Mouse (Mus musculus): ENCODE data around the gene Camp. TPM values are rescaled to one million over a fixed set of nuclear protein-coding genes. Genes with fewer than 3 reads are reported as not detected.

The Camp gene
- polyA plus RNA-seq (2017; shearing (Covaris generic)) = not detected

DNA sequence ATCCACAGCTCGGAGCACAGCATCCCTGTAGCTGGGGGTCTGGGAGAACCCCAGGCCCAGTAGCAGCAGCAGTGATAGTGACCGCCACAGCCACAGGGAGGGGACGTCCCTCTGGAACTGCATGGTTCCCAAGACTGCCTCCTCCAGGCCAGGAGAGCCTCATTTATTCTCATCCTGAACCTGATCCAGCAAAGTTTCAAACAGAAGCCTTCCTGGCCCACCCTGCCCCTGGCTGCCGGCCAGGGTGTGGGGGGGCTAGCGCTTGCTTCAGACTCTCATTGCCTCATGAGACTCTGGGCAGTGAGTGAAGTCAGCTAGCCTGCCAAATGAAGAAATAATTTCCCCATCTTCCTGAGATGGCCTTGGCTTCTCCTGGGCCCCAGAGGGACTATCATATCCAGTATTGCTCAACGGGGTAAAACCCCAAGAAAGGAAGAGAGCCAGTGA, at the start of gene Camp:
Camp (minus strand) TSS at position 306 of the 447 bp plus-strand sequence.

GRCm38 (mm10) chr9:109874797-109875691, 25.6 kb upstream of the Camp start, which contains the start of gene Cdc25a:
Gene Cdc25a, plus strand, starts transcription at chr9:109875579.

DNA sequence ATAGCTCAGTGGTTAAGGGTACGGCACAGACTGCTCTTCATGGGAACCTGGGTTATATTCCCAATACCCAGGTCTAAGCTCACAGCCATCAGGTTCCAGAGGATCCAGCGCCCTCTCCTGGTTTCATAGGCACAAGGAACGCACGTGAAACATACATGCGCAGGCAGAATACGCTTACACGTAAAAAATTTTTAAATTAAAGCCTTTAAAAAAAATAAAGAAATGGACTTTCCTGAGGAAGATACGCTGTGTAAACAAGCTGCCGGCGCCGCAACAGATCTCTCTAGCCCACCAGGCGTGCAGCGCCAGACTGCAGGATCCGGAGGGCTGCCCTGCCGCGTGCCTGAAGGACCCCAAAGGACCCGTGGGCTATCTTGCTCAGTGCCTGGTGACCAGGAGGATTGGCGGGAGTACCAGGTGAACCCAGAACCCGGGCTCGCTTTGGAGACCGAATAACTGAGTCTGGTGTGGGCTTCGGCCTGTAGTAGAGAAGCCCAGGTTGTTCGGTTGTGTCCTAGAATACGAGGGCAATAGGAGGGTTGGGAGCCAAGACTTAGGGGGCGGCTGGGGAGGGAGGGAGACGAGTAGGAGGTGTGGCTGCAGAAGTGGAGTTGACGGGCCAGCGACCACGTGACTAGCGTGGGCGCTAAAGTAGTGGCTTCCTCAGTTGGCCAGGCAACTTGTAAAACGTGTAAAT, 16.9 kb downstream of the Camp start, which contains the start of gene Nme6:
Nme6 (plus strand) TSS at position 359 of the 697 bp plus-strand sequence.

GRCm38 (mm10) chr9:109811980-109812379, 37.4 kb downstream of the Camp start, which contains the start of gene Spink8:
Gene Spink8, plus strand, starts transcription at chr9:109812280.

Other genes starting within 250 kb of the Camp start
- not detected for gene Fbxw24, start 223.6 kb downstream of the Camp start, polyA plus RNA-seq (2017; shearing (Covaris generic))
- gene Fbxw25, start 185.0 kb downstream of the Camp start, polyA plus RNA-seq (2017; shearing (Covaris generic)) = not detected
- not detected for gene Fbxw18, start 146.9 kb downstream of the Camp start, polyA plus RNA-seq (2017; shearing (Covaris generic))
- gene Fbxw26, start 103.5 kb downstream of the Camp start, polyA plus RNA-seq (2017; shearing (Covaris generic)) = not detected
- not detected for gene Fbxw27, start 58.9 kb downstream of the Camp start, polyA plus RNA-seq (2017; shearing (Covaris generic))
- not detected for gene Spink8, start 37.3 kb downstream of the Camp start, polyA plus RNA-seq (2017; shearing (Covaris generic))
- gene Nme6, start 16.9 kb downstream of the Camp start, polyA plus RNA-seq (2017; shearing (Covaris generic)) = 17.7 TPM
- 8.1 TPM for gene Cdc25a, start 26.0 kb upstream of the Camp start, polyA plus RNA-seq (2017; shearing (Covaris generic))
- 69.4 TPM for gene Map4, start 81.8 kb upstream of the Camp start, polyA plus RNA-seq (2017; shearing (Covaris generic))

Data from CD4-positive, CD25-positive, alpha-beta regulatory T cell, adult 9 weeks (primary cell).